Mouse (Mus musculus) forebrain, postnatal 0 days (tissue): ENCODE measurements around the gene Necap1. TPM values are rescaled to one million over a fixed set of nuclear protein-coding genes. Genes with fewer than 3 reads are reported as not detected.
A peak's percentile ranks its signal among the peaks of the same experiment; 100 is the strongest.

Source experiments
- ATAC-seq: fragments of 200-750 bp; cut with Nextera tagmentation; 2 replicates; pipeline ENCODE4 v1.8.0; 2017; ENCODE audit warnings: mild to moderate bottlenecking, moderate library complexity
- DNase-seq: peaks from one replicate; pipeline ENCODE4 v3.0.0-alpha.2; 2015
- H3K27ac ChIP-seq: fragments of 300-500 bp; sonication (generic); 2 replicates; pipeline ENCODE4 v1.5.1; 2014; ENCODE audit warnings: low read depth, mild to moderate bottlenecking, antibody characterized with exemption, low read length, moderate library complexity, mixed read lengths
- H3K27me3 ChIP-seq: fragments of 300-500 bp; sonication (generic); 2 replicates; pipeline ENCODE4 v1.6.1; 2014; ENCODE audit warnings: mild to moderate bottlenecking, low read length, mixed read lengths; ENCODE audit not compliant: insufficient read depth
- H3K36me3 ChIP-seq: fragments of 300-500 bp; sonication (generic); 2 replicates; pipeline ENCODE4 v1.6.1; 2014; ENCODE audit warnings: mild to moderate bottlenecking, moderate library complexity; ENCODE audit not compliant: insufficient read depth
- H3K4me1 ChIP-seq: fragments of 300-500 bp; sonication (generic); 2 replicates; pipeline ENCODE4 v1.6.1; 2014; ENCODE audit warnings: antibody characterized with exemption; ENCODE audit not compliant: insufficient read depth
- H3K4me2 ChIP-seq: fragments of 300-500 bp; sonication (generic); 2 replicates; pipeline ENCODE4 v1.6.1; 2014; ENCODE audit warnings: low read depth, mild to moderate bottlenecking, moderate library complexity
- H3K4me3 ChIP-seq: fragments of 300-500 bp; sonication (generic); 2 replicates; pipeline ENCODE4 v1.5.1; 2014; ENCODE audit warnings: low read depth, low read length, mixed read lengths
- H3K9ac ChIP-seq: fragments of 300-500 bp; sonication (generic); 2 replicates; pipeline ENCODE4 v1.6.1; 2014; ENCODE audit warnings: mild to moderate bottlenecking
- H3K9me3 ChIP-seq: fragments of 300-500 bp; sonication (generic); 2 replicates; pipeline ENCODE4 v1.6.1; 2016; ENCODE audit warnings: low read length
- CTCF ChIP-seq: sonication (generic); IDR thresholded peaks from 2 replicates; pipeline ENCODE4 v1.5.1; 2016; ENCODE audit warnings: antibody characterized with exemption, control low read depth, low read depth
- WGBS: fragments of 180-500 bp; shearing (Covaris S2); extraction: QIAGEN DNeasy Blood & Tissue Kit; methylation state at CpG from one replicate; pipeline ENCODE4 v1.1.7; 2014; 5-methylcytosine and 5-hydroxymethylcytosine counted together
- polyA plus RNA-seq: library from polyadenylated mRNA; unstranded; fragments of >200 nt; fragmentation: Nextera tagmentation; extraction: Ambion mirVana; gene quantifications from 2 replicates; pipeline ENCODE4 v1.2.1, GENCODE M21; 2015
- total RNA-seq: library from RNA; depleted of rRNA; stranded (reverse); fragments of >200 nt; gene quantifications from 2 replicates; pipeline ENCODE4 v1.2.3, GENCODE M21; 2014

Necap1 gene
- total and polyA plus RNA-seq, 2 experiments from 2014 or later, result 146 to 152 TPM

GRCm38 (mm10) chr6:122867914-122868313, 6.4 kb upstream of the Necap1 start:
- DNase-seq (no peak), ATAC-seq (no peak)
- Histone ChIP-seq H3K36me3 (no peaks in the 10 kb centered on the region), H3K27me3 (no peaks in the 10 kb centered on the region), H3K9ac (no peak overlapping the region), H3K4me2 (no peak overlapping the region), H3K4me1 (no peaks in the 10 kb centered on the region), H3K9me3 (no peaks in the 10 kb centered on the region), H3K4me3 (no peak overlapping the region), H3K27ac (no peak overlapping the region)
- peak; percentile 51 for TF ChIP-seq CTCF
- 65% methylated on average over 4 of the region's 4 CpGs for WGBS

- no peak for ATAC-seq
- Histone ChIP-seq H3K27me3 (no peaks in the 10 kb centered on the region), H3K4me1 (no peaks in the 10 kb centered on the region), H3K36me3 (no peaks in the 10 kb centered on the region), H3K9ac (no peak overlapping the region), H3K4me3 (no peak overlapping the region), H3K4me2 (no peak overlapping the region), H3K27ac (no peak overlapping the region), H3K9me3 (no peaks in the 10 kb centered on the region)
- no peak for DNase-seq
- WGBS, result 87% methylated on average over 11 of the region's 11 CpGs
- no peak for TF ChIP-seq CTCF
Measured at GRCm38 (mm10) chr6:122869846-122870245, 4.4 kb upstream of the Necap1 start.

DNA sequence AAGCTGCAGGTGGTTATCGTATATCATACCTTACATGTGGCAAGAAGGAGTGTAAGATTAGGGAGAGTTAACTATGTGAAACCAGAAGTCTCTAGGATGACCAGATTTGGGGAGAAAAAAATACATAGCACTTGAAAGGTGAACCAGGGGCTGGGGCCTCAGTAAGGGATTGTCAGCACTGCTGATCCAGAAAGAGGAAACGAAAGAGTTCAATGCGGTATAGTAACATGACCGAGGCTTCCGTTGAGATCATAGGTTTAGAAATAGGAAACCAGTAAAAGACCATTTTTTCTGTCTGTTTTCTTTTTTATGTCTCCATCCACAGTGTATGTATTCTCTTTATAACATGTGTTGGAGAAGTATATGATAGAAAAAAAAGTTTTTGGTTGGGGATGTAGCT, 1.5 kb upstream of the Necap1 start:
- no peak for TF ChIP-seq CTCF
- Histone ChIP-seq H3K9me3 (no peaks in the 10 kb centered on the region), H3K4me1 (peaks cover 6% of the 10 kb centered on the region)

GRCm38 (mm10) chr6:122874720-122875389, 581 bp downstream of the Necap1 start:
- peak overlapping the region; percentile 50 for H3K4me2 ChIP-seq
- WGBS, result 1% methylated on average over 31 of the region's 31 CpGs
- no peak for TF ChIP-seq CTCF
- H3K9me3 ChIP-seq, result no peaks in the 10 kb centered on the region
- no peak for DNase-seq
- ATAC-seq, result peak; percentile 83
- H3K4me3 ChIP-seq, result peak overlapping the region; percentile 97
- H3K27ac ChIP-seq, result peak overlapping the region; percentile 94
- H3K4me1 ChIP-seq, result peaks cover 6% of the 10 kb centered on the region
- peak overlapping the region; percentile 88 for H3K9ac ChIP-seq
- H3K27me3 ChIP-seq, result no peaks in the 10 kb centered on the region
- H3K36me3 ChIP-seq, result peaks cover 8% of the 10 kb centered on the region; the same call in 1 of the 2 replicates

More for the DNA sequence above, 1.5 kb upstream of the Necap1 start:
- no peak overlapping the region for H3K27ac ChIP-seq
- no peak overlapping the region for H3K4me3 ChIP-seq
- H3K4me2 ChIP-seq, result no peak overlapping the region
- no peak for ATAC-seq
- peaks cover 4% of the 10 kb centered on the region; the same call in 1 of the 2 replicates for H3K36me3 ChIP-seq
- H3K9ac ChIP-seq, result no peak overlapping the region
- WGBS, result 98% methylated on average over 5 of the region's 5 CpGs
- no peak for DNase-seq
- no peaks in the 10 kb centered on the region for H3K27me3 ChIP-seq

- no peak for ATAC-seq
- no peaks in the 10 kb centered on the region for H3K9me3 ChIP-seq
- no peak overlapping the region for H3K27ac ChIP-seq
- no peak overlapping the region for H3K9ac ChIP-seq
- 92% methylated on average over 7 of the region's 7 CpGs for WGBS
- no peak for DNase-seq
- H3K4me3 ChIP-seq, result no peak overlapping the region
- H3K4me2 ChIP-seq, result no peak overlapping the region
- no peaks in the 10 kb centered on the region for H3K27me3 ChIP-seq
- H3K36me3 ChIP-seq, result peaks cover 49% of the 10 kb centered on the region
- TF ChIP-seq CTCF, result no peak
- H3K4me1 ChIP-seq, result peaks cover 6% of the 10 kb centered on the region
Measured at GRCm38 (mm10) chr6:122879141-122879735, 5.0 kb downstream of the Necap1 start.

- no peak overlapping the region for H3K4me3 ChIP-seq
- no peaks in the 10 kb centered on the region for H3K27me3 ChIP-seq
- H3K4me2 ChIP-seq, result no peak overlapping the region
- peaks cover 6% of the 10 kb centered on the region for H3K4me1 ChIP-seq
- H3K36me3 ChIP-seq, result peaks cover 53% of the 10 kb centered on the region
- H3K27ac ChIP-seq, result no peak overlapping the region
- DNase-seq (no peak), ATAC-seq (no peak)
- TF ChIP-seq CTCF, result no peak
- WGBS, result 94% methylated on average over 7 of the region's 7 CpGs
- no peak overlapping the region for H3K9ac ChIP-seq
- H3K9me3 ChIP-seq, result no peaks in the 10 kb centered on the region
Measured at GRCm38 (mm10) chr6:122879781-122880505, 5.7 kb downstream of the Necap1 start.

DNA sequence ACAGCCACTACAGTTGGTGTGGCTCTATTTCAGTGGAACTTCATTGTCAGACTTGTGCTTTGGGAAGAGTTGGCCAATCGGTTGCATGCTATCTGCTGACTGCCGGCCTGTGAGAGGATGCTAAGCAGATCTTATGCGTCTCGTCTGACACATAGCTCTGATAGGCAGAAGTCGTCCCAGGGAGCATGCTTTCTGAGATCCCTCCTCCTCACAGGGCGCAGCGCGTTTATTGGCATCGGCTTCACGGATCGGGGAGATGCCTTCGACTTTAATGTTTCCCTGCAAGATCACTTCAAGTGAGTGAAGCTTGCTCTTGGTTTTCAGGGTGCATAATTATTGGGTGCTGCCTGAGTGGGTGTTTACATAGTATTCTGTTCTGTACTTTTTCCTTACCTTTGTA, 7.0 kb downstream of the Necap1 start:
- TF ChIP-seq CTCF, result no peak

More for the DNA sequence above, 7.0 kb downstream of the Necap1 start:
- DNase-seq, result no peak
- Histone ChIP-seq H3K4me3 (no peak overlapping the region), H3K9ac (no peak overlapping the region), H3K4me1 (no peaks in the 10 kb centered on the region), H3K27me3 (no peaks in the 10 kb centered on the region), H3K4me2 (no peak overlapping the region), H3K27ac (no peak overlapping the region), H3K9me3 (no peaks in the 10 kb centered on the region), H3K36me3 (peaks cover 62% of the 10 kb centered on the region)
- ATAC-seq, result no peak
- 95% methylated on average over 12 of the region's 12 CpGs for WGBS
